Mouse (Mus musculus) midbrain, embryonic 13.5 days (tissue): ENCODE results near the gene Jade1. TPM values are rescaled to one million over a fixed set of nuclear protein-coding genes. Genes with fewer than 3 reads are reported as not detected.

Source experiments
- ATAC-seq: fragments of 200-750 bp; cut with Nextera tagmentation; 2 replicates; pipeline ENCODE4 v1.8.0; 2017; ENCODE audit warnings: mild to moderate bottlenecking, moderate TSS enrichment, moderate library complexity
- H3K27ac ChIP-seq: fragments of 300-500 bp; sonication (generic); 2 replicates; pipeline ENCODE4 v1.5.1; 2015; ENCODE audit warnings: inconsistent platforms, mild to moderate bottlenecking, moderate library complexity
- H3K27me3 ChIP-seq: fragments of 300-500 bp; sonication (generic); 2 replicates; pipeline ENCODE4 v1.6.1; 2015; ENCODE audit warnings: mild to moderate bottlenecking, inconsistent platforms
- H3K36me3 ChIP-seq: fragments of 300-500 bp; sonication (generic); 2 replicates; pipeline ENCODE4 v1.6.1; 2015; ENCODE audit warnings: mild to moderate bottlenecking, inconsistent platforms
- H3K4me1 ChIP-seq: fragments of 300-500 bp; sonication (generic); replicated peaks from 2 replicates; pipeline ENCODE4 v1.6.1; 2015; ENCODE audit warnings: inconsistent platforms
- H3K4me2 ChIP-seq: fragments of 300-500 bp; sonication (generic); replicated peaks from 2 replicates; pipeline ENCODE4 v1.6.1; 2015; ENCODE audit warnings: moderate library complexity, mild to moderate bottlenecking, inconsistent platforms
- H3K4me3 ChIP-seq: fragments of 300-500 bp; sonication (generic); replicated peaks from 2 replicates; pipeline ENCODE4 v1.5.1; 2015; ENCODE audit warnings: mild to moderate bottlenecking, inconsistent platforms
- H3K9ac ChIP-seq: fragments of 300-500 bp; sonication (generic); replicated peaks from 2 replicates; pipeline ENCODE4 v1.6.1; 2015; ENCODE audit warnings: mild to moderate bottlenecking, inconsistent platforms
- H3K9me3 ChIP-seq: fragments of 300-500 bp; sonication (generic); 2 replicates; pipeline ENCODE4 v1.6.1; 2016; ENCODE audit warnings: mild to moderate bottlenecking, inconsistent platforms
- WGBS: fragments of 180-500 bp; shearing (Covaris S2); methylation state at CpG from one replicate; pipeline ENCODE4 v1.1.7; 2015; 5-methylcytosine and 5-hydroxymethylcytosine counted together
- polyA plus RNA-seq: library from polyadenylated mRNA; unstranded; fragments of >200 nt; fragmentation: Nextera tagmentation; extraction: Ambion mirVana; gene quantifications from 2 replicates; pipeline ENCODE4 v1.2.1, GENCODE M21; 2015

The Jade1 gene
- polyA plus RNA-seq, 1 experiment from 2014 or later = 13.2 TPM

- no peak for ATAC-seq
- H3K27me3 ChIP-seq = no peaks in the 10 kb centered on the region
- WGBS = 83% methylated on average over 7 of the region's 7 CpGs
Observed at GRCm38 (mm10) chr3:41582256-41582655, 26.7 kb downstream of the Jade1 start.

GRCm38 (mm10) chr3:41583092-41583491 lies 27.6 kb downstream of the Jade1 start:
- WGBS = 87% methylated on average over 14 of the region's 14 CpGs
- no peak overlapping the region for H3K4me3 ChIP-seq
- peak; percentile 21; the same call in 1 of the 2 replicates for ATAC-seq
- H3K27ac ChIP-seq = no peak overlapping the region
- H3K9ac ChIP-seq = no peak overlapping the region
- H3K4me1 ChIP-seq = peaks cover 32% of the 10 kb centered on the region
- no peaks in the 10 kb centered on the region for H3K9me3 ChIP-seq
- H3K27me3 ChIP-seq = no peaks in the 10 kb centered on the region
- no peaks in the 10 kb centered on the region for H3K36me3 ChIP-seq
- H3K4me2 ChIP-seq = no peak overlapping the region

More at GRCm38 (mm10) chr3:41582256-41582655, 26.7 kb downstream of the Jade1 start:
- no peak overlapping the region for H3K9ac ChIP-seq
- no peak overlapping the region for H3K4me3 ChIP-seq
- no peak overlapping the region for H3K27ac ChIP-seq
- no peaks in the 10 kb centered on the region for H3K36me3 ChIP-seq
- H3K4me2 ChIP-seq = no peak overlapping the region
- no peaks in the 10 kb centered on the region for H3K9me3 ChIP-seq
- H3K4me1 ChIP-seq = peaks cover 32% of the 10 kb centered on the region

DNA sequence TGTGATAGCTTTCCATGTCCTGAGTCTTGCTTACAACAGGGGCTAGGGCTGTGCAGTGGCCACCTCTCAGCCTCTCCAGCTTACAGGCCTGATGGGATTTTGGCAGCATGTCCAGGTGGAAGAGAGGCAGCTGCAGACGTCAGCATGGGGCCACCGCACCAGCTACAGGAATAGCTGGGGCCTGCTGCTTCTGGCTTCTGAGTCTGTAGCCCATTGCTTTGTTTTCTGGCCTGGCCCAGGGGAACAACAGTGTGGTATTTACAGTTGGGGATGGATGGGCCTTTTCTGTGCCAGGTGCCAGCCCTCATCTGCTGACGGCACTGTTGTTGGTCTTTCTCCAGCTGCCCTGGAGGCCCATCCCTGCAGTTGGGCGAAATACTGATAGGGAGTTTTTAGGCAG lies 28.1 kb downstream of the Jade1 start:
- H3K4me1 ChIP-seq = peaks cover 32% of the 10 kb centered on the region
- H3K27ac ChIP-seq = no peak overlapping the region
- H3K36me3 ChIP-seq = no peaks in the 10 kb centered on the region
- H3K4me3 ChIP-seq = no peak overlapping the region
- peak; percentile 32 for ATAC-seq
- H3K9me3 ChIP-seq = no peaks in the 10 kb centered on the region
- H3K4me2 ChIP-seq = no peak overlapping the region
- no peak overlapping the region for H3K9ac ChIP-seq
- WGBS = 68% methylated on average over 4 of the region's 4 CpGs
- H3K27me3 ChIP-seq = no peaks in the 10 kb centered on the region

DNA sequence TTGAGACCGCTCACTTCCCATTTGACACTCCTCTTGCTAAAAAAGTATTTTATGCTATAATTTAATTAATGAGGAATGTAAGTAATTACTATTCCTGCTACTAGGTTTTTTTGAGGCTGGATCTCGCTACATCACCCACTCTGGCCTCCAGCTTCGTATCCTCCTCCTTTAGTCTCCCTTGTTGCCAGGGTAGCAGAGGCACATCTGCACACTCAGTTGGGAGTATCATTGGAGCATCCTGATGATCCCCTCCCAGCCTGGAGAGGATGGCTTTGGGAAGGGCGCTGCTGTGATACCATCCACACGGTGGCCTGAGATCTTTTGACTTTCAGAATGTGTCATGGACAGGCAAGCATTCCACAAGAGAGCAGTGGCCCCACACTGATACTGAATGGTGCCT lies 30.0 kb downstream of the Jade1 start:
- no peak overlapping the region for H3K9ac ChIP-seq
- ATAC-seq = no peak
- no peak overlapping the region for H3K4me3 ChIP-seq
- peaks cover 17% of the 10 kb centered on the region for H3K36me3 ChIP-seq
- peaks cover 21% of the 10 kb centered on the region for H3K4me1 ChIP-seq
- no peak overlapping the region for H3K27ac ChIP-seq
- H3K27me3 ChIP-seq = no peaks in the 10 kb centered on the region
- 85% methylated on average over 5 of the region's 5 CpGs for WGBS
- H3K4me2 ChIP-seq = no peak overlapping the region
- H3K9me3 ChIP-seq = no peaks in the 10 kb centered on the region

- ATAC-seq = no peak
- Histone ChIP-seq H3K4me2 (no peak overlapping the region), H3K27me3 (no peaks in the 10 kb centered on the region), H3K27ac (no peak overlapping the region), H3K36me3 (peaks cover 25% of the 10 kb centered on the region), H3K4me3 (no peak overlapping the region), H3K9ac (no peak overlapping the region), H3K9me3 (no peaks in the 10 kb centered on the region), H3K4me1 (peaks cover 13% of the 10 kb centered on the region)
- WGBS = 89% methylated on average over 6 of the region's 6 CpGs
Observed at GRCm38 (mm10) chr3:41586330-41586729, 30.8 kb downstream of the Jade1 start.

DNA sequence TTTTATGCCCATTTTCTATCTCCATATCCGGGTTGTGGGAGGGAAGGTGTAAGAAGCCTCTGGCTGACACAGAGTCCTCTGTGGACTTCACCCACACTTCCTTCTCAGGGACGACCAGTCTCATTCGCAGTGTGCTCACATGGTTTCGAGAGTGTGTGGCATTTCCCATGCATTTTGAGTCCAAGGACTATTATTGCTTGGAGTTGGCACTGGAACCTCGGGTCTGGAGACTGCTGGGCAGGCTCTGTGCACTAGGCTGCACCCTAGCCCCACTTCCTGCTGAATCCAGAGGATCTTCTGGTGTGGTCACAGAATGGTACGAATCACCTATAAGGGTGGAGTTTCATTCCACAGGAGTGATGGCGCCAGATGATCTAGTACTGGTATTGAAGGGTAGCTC lies 31.4 kb downstream of the Jade1 start:
- Histone ChIP-seq H3K4me3 (no peak overlapping the region), H3K36me3 (peaks cover 30% of the 10 kb centered on the region), H3K4me1 (peaks cover 8% of the 10 kb centered on the region), H3K9me3 (no peaks in the 10 kb centered on the region), H3K27ac (no peak overlapping the region), H3K9ac (no peak overlapping the region), H3K4me2 (no peak overlapping the region), H3K27me3 (no peaks in the 10 kb centered on the region)
- 88% methylated on average over 7 of the region's 7 CpGs for WGBS
- ATAC-seq = no peak

DNA sequence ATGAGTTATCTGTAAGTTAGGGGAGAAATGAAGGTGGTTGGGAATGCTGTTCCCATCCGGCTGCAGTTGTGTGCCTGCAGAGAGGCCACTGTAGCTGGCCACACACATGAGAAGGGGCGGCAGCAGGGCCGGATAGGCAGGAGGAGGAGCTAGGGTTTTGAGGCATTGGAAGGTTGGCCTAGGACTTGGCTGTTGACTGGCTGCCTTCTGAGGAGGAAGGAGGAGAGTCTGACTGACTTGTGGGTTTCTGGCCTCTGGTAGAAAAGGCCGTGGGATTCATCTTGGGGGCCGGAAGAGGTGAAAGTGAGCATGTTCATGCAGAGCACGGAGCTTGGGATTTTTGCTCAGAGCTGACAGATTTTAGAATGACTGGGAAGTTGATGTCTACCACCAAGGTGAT lies 32.1 kb downstream of the Jade1 start:
- Histone ChIP-seq H3K4me2 (no peak overlapping the region), H3K4me3 (no peak overlapping the region), H3K4me1 (peaks cover 5% of the 10 kb centered on the region; the same call in 1 of the 2 replicates), H3K27me3 (no peaks in the 10 kb centered on the region), H3K9me3 (no peaks in the 10 kb centered on the region), H3K27ac (no peak overlapping the region), H3K36me3 (peaks cover 36% of the 10 kb centered on the region), H3K9ac (no peak overlapping the region)
- no peak for ATAC-seq
- WGBS = 72% methylated on average over 6 of the region's 6 CpGs

GRCm38 (mm10) chr3:41588495-41588894 lies 33.0 kb downstream of the Jade1 start:
- Histone ChIP-seq H3K4me1 (peaks cover 4% of the 10 kb centered on the region; the same call in 1 of the 2 replicates), H3K27me3 (no peaks in the 10 kb centered on the region), H3K4me3 (no peak overlapping the region), H3K9me3 (no peaks in the 10 kb centered on the region), H3K36me3 (peaks cover 38% of the 10 kb centered on the region), H3K9ac (no peak overlapping the region), H3K27ac (no peak overlapping the region), H3K4me2 (no peak overlapping the region)
- 75% methylated on average over 8 of the region's 8 CpGs for WGBS
- ATAC-seq = no peak

DNA sequence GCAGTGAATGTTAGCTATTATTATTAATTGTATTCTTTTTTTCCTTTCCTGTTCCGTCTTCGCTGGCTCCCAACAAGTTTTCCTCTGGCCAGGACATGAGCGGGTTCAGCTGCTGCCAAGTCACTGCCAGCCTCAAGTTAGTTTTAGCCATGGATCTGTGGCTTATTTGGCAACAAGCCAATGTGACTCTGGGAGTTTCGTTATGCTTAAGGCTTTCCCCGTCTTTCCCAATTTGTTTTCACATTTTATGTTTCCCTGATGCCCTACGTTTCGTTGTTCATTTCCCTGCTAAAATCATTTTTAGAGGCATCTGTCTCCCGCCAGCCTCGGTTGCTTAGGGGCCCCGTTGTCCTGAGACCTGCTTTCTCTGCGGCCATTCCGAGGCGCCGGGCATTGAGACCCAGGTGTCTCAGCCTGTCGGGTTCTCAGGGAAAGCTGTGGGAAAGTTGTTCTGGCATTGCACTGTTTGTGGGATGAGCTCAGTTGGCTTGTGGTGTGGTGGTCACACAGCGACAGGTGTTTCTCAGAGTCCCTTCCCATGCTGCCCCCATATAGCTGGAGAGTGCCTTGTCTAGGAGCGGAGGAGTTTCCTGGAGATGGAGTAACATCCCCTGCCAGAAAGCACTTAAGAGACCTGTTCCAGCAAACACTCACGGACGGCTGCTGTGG lies 33.8 kb downstream of the Jade1 start:
- no peak overlapping the region for H3K4me3 ChIP-seq
- no peak overlapping the region for H3K4me2 ChIP-seq
- no peaks in the 10 kb centered on the region for H3K27me3 ChIP-seq
- H3K9me3 ChIP-seq = no peaks in the 10 kb centered on the region
- no peaks in the 10 kb centered on the region for H3K4me1 ChIP-seq
- no peak for ATAC-seq
- peaks cover 47% of the 10 kb centered on the region for H3K36me3 ChIP-seq
- 90% methylated on average over 19 of the region's 19 CpGs for WGBS
- H3K27ac ChIP-seq = no peak overlapping the region
- H3K9ac ChIP-seq = no peak overlapping the region

DNA sequence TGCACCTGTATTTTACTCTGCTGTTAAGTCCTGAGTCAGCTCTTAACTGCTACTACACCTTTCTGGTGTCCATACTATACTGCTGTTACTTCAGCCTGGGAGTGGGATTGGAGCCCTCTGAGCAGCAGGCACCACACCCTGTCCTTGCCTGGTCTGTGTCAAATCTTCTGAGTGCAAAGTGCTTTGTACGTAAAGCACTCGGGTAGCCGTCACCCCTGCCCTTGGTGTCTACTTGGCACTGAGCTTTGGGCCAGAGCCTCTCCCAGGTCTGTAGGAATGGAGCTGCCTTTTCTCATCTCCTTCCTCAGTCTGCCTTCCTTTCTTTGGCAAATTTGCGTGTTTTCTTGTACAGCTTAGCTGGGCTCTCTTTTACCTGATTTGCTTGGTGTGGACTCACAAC lies 34.5 kb downstream of the Jade1 start:
- ATAC-seq = no peak
- no peak overlapping the region for H3K4me2 ChIP-seq
- no peak overlapping the region for H3K9ac ChIP-seq
- WGBS = 97% methylated on average over 4 of the region's 4 CpGs
- H3K27me3 ChIP-seq = no peaks in the 10 kb centered on the region
- no peaks in the 10 kb centered on the region for H3K9me3 ChIP-seq
- peaks cover 53% of the 10 kb centered on the region for H3K36me3 ChIP-seq
- no peak overlapping the region for H3K4me3 ChIP-seq
- H3K27ac ChIP-seq = no peak overlapping the region
- no peaks in the 10 kb centered on the region for H3K4me1 ChIP-seq

DNA sequence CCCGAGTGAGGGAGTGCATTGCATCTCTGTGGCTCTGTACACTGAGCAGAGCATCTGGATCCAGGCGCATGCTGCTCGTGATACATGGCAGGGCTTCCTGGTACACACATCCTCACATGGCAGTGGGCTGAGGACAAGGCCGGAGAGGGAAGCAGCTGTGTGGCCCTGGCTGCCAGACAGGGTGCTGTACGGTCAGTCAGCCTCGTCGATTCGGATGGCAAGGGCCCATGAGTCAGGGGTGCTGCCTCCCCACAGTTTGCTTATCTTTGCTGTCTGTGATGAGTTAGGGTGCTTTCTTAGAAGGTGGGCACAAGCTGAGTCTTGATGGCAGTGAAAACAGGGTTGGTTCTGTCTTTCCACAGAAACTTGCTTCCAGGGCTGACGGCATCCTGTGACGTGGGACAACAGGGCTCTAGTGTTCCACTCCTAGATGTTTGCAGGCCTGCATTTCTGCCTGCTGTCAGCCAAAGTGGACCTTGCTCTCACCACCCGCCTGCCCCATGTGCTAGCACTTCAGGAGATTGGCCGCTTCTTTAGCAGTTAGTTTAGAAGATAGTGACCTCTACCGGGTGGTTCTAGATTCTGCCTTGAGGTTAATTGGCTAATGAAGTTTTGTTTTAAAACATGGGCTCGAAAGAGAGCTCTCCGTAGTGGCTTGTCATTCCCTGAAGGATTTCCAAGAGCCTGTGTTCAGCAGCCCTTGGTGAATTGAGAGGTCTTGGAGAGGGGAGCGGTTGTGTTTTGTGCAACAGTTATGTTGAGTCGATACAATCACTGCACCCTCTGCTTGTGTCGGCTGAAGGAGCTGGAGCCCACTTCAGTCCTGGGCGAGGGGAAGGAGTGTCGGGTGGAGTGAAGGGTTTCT lies 35.4 kb downstream of the Jade1 start:
- no peaks in the 10 kb centered on the region for H3K27me3 ChIP-seq
- no peak overlapping the region for H3K4me2 ChIP-seq
- peaks cover 60% of the 10 kb centered on the region for H3K36me3 ChIP-seq
- no peaks in the 10 kb centered on the region for H3K9me3 ChIP-seq
- no peak overlapping the region for H3K9ac ChIP-seq
- WGBS = 93% methylated on average over 20 of the region's 20 CpGs
- no peak overlapping the region for H3K4me3 ChIP-seq
- no peaks in the 10 kb centered on the region for H3K4me1 ChIP-seq
- ATAC-seq = no peak
- H3K27ac ChIP-seq = no peak overlapping the region

DNA sequence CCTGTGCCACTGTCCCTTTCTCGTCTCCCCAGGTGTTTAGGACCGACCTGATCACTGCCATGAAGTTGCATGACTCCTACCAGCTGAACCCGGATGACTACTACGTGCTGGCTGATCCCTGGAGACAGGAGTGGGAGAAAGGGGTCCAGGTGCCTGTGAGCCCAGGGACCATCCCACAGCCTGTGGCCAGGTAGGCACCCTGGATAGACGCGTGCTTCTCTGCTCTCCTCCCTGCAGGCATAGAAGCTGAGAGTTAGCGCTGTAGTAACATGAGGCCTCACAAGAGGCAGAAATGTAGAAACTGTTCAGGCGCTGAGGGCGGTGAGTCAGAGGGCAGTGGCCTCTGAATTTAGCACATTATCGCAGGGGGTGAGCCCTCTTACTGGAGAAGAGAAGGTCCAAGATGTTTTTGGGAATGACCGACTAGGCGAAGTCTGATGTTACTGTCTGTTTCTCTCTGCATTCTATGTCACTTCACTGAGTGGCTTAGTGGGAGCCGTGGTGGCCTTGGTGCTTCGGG lies 36.2 kb downstream of the Jade1 start:
- WGBS = 94% methylated on average over 14 of the region's 14 CpGs
- no peak overlapping the region for H3K4me2 ChIP-seq
- ATAC-seq = no peak
- no peaks in the 10 kb centered on the region for H3K9me3 ChIP-seq
- no peak overlapping the region for H3K9ac ChIP-seq
- peaks cover 66% of the 10 kb centered on the region for H3K36me3 ChIP-seq
- H3K4me1 ChIP-seq = no peaks in the 10 kb centered on the region
- H3K27ac ChIP-seq = no peak overlapping the region
- no peak overlapping the region for H3K4me3 ChIP-seq
- H3K27me3 ChIP-seq = no peaks in the 10 kb centered on the region
